Mouse (Mus musculus) WW6 (cell line): Measurements from ENCODE around the gene Marc1.

Experiments
- DNase-seq: peaks from one replicate; pipeline ENCODE4 v3.0.0-alpha.2; 2013; ENCODE audit warnings: low read depth, low spot score

Gene Marc1

DNA sequence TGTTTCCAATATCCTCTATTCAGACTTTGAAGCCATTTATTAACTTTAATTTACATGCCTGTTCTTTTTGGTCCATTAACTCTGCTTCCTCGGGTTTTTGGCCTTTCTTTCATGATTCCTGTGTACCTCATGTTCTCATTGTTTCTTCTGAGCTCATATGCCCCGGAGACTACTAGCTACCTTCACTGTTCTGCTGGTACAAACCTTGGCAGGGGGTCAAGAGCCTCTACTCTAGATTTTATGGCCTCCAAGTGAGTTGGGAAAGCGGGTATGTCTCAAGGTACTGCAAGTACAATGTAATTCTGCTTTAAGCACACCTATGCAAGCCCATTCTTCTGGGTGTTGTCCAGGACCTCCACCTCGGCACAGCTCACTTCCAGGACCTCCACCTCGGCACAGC, 48.2 kb downstream of the Marc1 start:
- no peak for DNase-seq

DNA sequence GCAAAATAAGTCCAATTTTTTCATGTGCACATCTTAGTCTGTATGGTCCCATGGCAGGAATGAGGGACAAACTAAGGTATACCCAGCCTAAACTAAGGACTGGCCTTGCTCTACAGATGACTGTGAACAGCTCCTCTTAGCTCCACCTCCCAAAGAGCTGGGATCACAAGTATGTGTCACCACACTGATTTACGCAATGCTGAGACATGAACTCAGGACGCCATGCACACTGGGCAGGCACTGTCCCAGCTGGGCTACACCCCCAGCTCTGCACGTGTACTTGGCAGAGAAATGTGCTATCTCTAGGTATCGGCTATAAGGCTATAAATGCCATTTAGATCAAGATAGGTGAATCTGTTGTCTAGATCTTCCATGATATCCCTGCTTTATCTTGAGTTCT, 49.1 kb downstream of the Marc1 start:
- no peak for DNase-seq

DNA sequence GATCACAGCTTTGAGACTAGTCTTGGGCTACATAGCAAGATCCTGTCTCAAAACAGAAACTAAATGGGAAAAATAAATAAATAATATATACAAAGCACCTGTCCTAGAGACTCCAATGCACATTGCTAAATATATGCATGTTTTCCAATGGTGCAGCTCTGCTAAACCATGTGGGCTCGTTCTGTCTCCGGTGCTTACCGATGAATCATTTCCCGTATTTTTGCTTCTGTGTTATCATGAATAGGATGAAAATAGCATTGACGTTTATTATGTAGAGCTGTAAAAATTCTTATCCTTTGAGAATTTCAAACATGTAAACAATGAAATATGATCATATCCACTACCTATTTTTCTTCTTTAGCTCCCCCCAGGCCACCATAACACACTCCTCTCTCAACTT, 58.4 kb downstream of the Marc1 start:
- no peak for DNase-seq

DNA sequence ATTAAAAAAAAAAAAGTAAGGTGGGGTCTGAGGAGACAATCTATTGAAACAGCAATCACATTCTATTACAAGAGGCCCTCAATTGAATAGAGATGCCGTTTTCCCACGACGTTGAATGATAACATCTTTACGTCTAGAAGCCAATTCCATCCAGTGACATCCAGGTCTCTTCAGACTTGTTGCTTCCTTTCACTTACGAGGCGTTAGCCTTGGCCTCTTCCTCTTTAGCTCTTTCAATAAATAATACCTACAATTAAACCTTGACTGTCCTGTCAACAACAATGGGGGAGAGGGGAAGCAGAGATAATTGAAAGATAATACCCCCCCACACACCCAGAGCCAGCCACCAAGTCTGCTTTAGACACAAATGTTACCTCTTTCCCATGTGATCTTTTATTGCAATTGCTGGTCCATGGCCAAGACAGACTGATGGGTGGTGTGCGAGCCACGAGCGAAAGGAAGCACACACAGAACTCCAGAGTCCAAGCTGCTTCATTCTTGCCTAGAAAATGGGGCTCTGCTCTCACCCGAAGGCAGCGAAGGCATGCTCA, 60.9 kb downstream of the Marc1 start:
- no peak for DNase-seq

GRCm38 (mm10) chr1:184748692-184749152, 62.4 kb downstream of the Marc1 start:
- DNase-seq, result no peak

DNA sequence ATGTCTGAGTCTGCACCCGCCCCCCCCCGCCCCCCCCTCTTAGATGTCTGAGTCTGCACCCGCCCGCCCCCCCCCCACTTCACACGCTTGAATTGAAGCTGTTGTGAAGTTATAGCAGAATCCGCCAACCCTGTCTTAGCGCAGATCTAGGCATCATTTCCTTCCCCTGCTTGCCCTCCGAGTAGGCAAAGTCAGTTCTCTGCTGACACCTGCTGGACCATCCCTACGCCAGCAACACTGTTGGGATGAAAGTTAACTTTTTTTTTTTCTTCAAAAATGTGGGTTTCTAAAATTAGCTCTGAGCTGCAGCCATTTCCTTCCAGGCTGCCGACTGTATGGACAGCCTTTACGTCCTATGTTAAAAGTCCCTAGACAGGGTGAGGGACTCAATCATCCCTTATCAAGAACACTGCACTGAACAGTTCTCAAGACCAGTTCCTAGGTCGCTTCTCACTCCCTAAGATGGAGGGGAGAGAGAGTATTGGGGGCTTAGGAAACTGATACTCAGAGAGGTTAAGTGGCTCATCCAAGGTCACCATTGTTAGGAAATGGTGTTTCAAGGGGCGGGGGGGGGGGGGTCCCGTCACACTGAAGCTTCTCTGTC, 73.1 kb downstream of the Marc1 start:
- DNase-seq, result no peak

DNA sequence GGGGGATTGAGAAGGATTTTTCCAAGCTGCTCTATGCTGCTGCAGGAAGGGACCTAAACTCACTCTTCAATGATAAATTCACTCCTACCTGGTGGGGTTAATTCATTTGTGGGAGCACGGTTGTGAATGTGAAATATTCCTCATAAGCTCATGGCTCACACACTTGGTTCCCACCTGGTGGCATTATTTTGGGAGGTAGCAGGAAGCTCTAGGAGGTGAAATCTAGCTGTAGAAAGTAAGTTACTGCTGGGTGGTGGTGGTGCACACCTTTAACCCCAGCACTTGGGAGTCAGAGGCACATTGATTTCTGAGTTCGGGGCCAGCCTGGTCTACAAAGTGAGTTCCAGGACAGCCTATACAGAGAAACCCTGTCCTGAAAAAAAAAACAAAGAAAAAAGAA, 73.9 kb downstream of the Marc1 start:
- no peak for DNase-seq
